Mouse (Mus musculus) hindbrain, postnatal 0 days (tissue): ENCODE data around the gene Klf15. TPM values are rescaled to one million over a fixed set of nuclear protein-coding genes. Genes with fewer than 3 reads are reported as not detected.

Source experiments
- ATAC-seq: fragments of 200-750 bp; cut with Nextera tagmentation; 2 replicates; pipeline ENCODE4 v1.8.0; 2017; ENCODE audit warnings: mild to moderate bottlenecking, moderate TSS enrichment, moderate library complexity
- DNase-seq: peaks from one replicate; pipeline ENCODE4 v3.0.0-alpha.2; 2015; ENCODE audit warnings: low spot score
- H3K27ac ChIP-seq: fragments of 300-500 bp; sonication (generic); 2 replicates; pipeline ENCODE4 v1.5.1; 2014; ENCODE audit warnings: mild to moderate bottlenecking
- H3K27me3 ChIP-seq: fragments of 300-500 bp; sonication (generic); 2 replicates; pipeline ENCODE4 v1.6.1; 2014; ENCODE audit warnings: low read length, mixed read lengths; ENCODE audit not compliant: insufficient read depth
- H3K36me3 ChIP-seq: fragments of 300-500 bp; sonication (generic); 2 replicates; pipeline ENCODE4 v1.6.1; 2014; ENCODE audit warnings: low read length, mixed read lengths; ENCODE audit not compliant: insufficient read depth
- H3K4me1 ChIP-seq: fragments of 300-500 bp; sonication (generic); 2 replicates; pipeline ENCODE4 v1.6.1; 2014; ENCODE audit warnings: antibody characterized with exemption, low read length, mixed read lengths; ENCODE audit not compliant: insufficient read depth
- H3K4me2 ChIP-seq: fragments of 300-500 bp; sonication (generic); 2 replicates; pipeline ENCODE4 v1.6.1; 2014; ENCODE audit warnings: low read depth, mild to moderate bottlenecking, low read length, moderate library complexity, mixed read lengths
- H3K4me3 ChIP-seq: fragments of 300-500 bp; sonication (generic); 2 replicates; pipeline ENCODE4 v1.5.1; 2014; ENCODE audit warnings: low read length
- H3K9ac ChIP-seq: fragments of 300-500 bp; sonication (generic); replicated peaks from 2 replicates; pipeline ENCODE4 v1.6.1; 2014; ENCODE audit warnings: mild to moderate bottlenecking, low read length, moderate library complexity, mixed read lengths
- H3K9me3 ChIP-seq: fragments of 300-500 bp; sonication (generic); 2 replicates; pipeline ENCODE4 v1.6.1; 2016; ENCODE audit warnings: low read length, mixed read lengths
- CTCF ChIP-seq: IDR thresholded peaks from 2 replicates; pipeline ENCODE4 v1.5.1; 2016; ENCODE audit warnings: antibody characterized with exemption, control low read depth, low read depth
- WGBS: fragments of 180-500 bp; shearing (Covaris S2); extraction: QIAGEN DNeasy Blood & Tissue Kit; methylation state at CpG from one replicate; pipeline ENCODE4 v1.1.7; 2014; 5-methylcytosine and 5-hydroxymethylcytosine counted together
- polyA plus RNA-seq: library from polyadenylated mRNA; unstranded; fragments of >200 nt; fragmentation: Nextera tagmentation; extraction: Ambion mirVana; gene quantifications from 2 replicates; pipeline ENCODE4 v1.2.1, GENCODE M21; 2015
- total RNA-seq: library from RNA; depleted of rRNA; stranded (reverse); fragments of >200 nt; gene quantifications from 2 replicates; pipeline ENCODE4 v1.2.3, GENCODE M21; 2014

Gene Klf15
- total and polyA plus RNA-seq, 2 experiments from 2014 or later = 26.6 to 43.2 TPM

DNA sequence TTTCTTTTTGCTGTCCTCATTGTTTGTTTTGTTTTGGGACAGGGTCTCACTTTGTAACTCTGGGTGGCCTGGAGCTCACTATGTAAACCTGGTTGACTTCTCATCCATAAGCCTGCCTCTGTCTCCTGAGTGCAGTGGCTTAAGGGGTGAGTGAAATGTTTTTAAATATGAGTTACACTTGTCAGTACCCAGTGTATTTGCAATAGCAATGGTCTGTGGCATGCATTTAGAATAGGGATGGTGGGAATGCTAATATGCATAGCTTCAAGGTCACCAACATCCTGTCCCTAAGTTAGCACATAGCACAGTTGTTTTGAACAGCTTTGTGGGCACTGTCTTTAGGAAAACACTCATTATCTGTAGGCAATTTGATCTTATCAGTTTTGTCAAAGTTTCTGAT is 45.1 kb downstream of the Klf15 start:
- no peak for TF ChIP-seq CTCF
- no peak overlapping the region for H3K4me3 ChIP-seq

DNA sequence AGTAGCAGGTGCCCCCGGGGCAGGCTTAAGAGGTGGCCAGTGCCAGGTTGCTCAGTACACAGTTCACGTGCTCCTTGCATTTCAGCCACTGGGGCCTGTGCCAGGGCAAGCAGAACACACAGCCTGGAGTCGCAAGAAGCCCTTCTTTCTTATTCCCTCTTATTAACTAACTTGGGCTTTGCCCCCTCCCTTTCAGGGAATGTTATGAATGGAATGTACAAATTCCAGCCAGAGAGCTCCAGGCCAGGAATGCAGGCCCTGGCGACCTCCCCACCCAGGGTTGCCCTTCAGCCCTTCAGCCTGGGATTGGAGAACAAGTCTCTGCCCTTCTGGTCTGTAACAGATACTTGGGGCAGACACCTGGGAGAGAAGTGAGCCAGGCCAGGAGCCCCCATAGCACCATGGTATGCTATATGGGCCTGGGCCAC is 45.8 kb downstream of the Klf15 start:
- Histone ChIP-seq H3K4me3 (no peak overlapping the region), H3K4me2 (no peak overlapping the region), H3K36me3 (no peaks in the 10 kb centered on the region), H3K9me3 (no peaks in the 10 kb centered on the region), H3K27ac (peak overlapping the region; percentile 86), H3K9ac (no peak overlapping the region), H3K27me3 (no peaks in the 10 kb centered on the region), H3K4me1 (peaks cover 12% of the 10 kb centered on the region; the same call in 1 of the 2 replicates)
- DNase-seq (peak; percentile 58), ATAC-seq (peak; percentile 71)
- no peak for TF ChIP-seq CTCF
- 33% methylated on average over 4 of the region's 4 CpGs for WGBS

More for the DNA sequence above, 45.1 kb downstream of the Klf15 start:
- Histone ChIP-seq H3K9ac (no peak overlapping the region), H3K27me3 (no peaks in the 10 kb centered on the region), H3K36me3 (no peaks in the 10 kb centered on the region), H3K27ac (peak overlapping the region; percentile 86), H3K9me3 (no peaks in the 10 kb centered on the region), H3K4me2 (peak overlapping the region; percentile 8; the same call in 1 of the 2 replicates), H3K4me1 (peaks cover 12% of the 10 kb centered on the region; the same call in 1 of the 2 replicates)
- ATAC-seq = no peak
- no peak for DNase-seq

DNA sequence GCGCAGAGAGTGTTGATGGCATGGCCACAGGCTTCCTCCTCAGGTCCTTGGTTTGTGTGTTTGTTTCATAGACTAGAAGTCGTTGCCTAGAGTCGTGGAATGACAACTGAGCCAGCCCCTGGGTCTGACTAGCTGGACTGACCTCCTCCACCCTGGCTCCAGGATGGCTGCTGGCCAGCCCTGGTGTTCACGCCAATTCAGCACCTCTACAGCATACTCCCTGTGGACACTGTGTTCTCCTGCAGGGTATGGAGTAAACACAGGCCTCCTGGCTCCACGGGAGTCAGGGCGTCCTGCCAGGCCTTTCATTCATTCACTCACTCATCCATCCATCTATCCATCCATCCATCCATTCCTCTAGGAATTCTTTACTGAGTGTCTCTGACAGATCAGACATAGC is 46.7 kb downstream of the Klf15 start:
- Histone ChIP-seq H3K4me3 (no peak overlapping the region), H3K36me3 (no peaks in the 10 kb centered on the region), H3K9me3 (no peaks in the 10 kb centered on the region), H3K4me2 (no peak overlapping the region), H3K27me3 (no peaks in the 10 kb centered on the region), H3K27ac (peak overlapping the region; percentile 86), H3K9ac (no peak overlapping the region), H3K4me1 (peaks cover 12% of the 10 kb centered on the region; the same call in 1 of the 2 replicates)
- ATAC-seq (peak; percentile 56; the same call in 1 of the 2 replicates), DNase-seq (peak; percentile 48)
- 48% methylated on average over 6 of the region's 6 CpGs for WGBS
- TF ChIP-seq CTCF = 0 out of 2 replicates have a peak, but pooled peaks have one; percentile 4

DNA sequence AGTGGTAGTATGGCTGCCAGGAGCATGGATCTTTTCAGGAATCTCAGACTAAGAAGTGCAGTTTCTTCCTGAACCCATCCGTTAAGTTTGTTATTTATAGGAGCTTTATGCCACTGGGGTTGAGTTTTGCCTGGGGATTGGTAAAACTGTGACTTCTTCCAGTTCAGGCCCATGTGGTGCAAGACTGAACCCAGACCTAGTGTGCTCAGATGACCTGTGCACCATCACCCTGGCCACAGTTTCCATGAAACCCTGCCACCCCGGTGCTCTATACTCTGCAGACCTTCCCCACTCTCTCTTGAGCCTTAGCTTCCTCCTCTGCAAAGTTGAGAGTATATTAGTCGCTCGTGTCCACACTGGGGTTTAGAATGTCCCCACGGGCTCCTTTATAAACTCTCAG is 50.0 kb downstream of the Klf15 start:
- WGBS = 93% methylated on average over 5 of the region's 5 CpGs
- no peak overlapping the region for H3K9ac ChIP-seq
- no peaks in the 10 kb centered on the region for H3K27me3 ChIP-seq
- no peak overlapping the region for H3K27ac ChIP-seq
- H3K4me3 ChIP-seq = no peak overlapping the region
- H3K4me2 ChIP-seq = no peak overlapping the region
- TF ChIP-seq CTCF = no peak
- H3K4me1 ChIP-seq = peaks cover 8% of the 10 kb centered on the region; the same call in 1 of the 2 replicates
- ATAC-seq = no peak
- H3K36me3 ChIP-seq = no peaks in the 10 kb centered on the region
- no peak for DNase-seq
- no peaks in the 10 kb centered on the region for H3K9me3 ChIP-seq

DNA sequence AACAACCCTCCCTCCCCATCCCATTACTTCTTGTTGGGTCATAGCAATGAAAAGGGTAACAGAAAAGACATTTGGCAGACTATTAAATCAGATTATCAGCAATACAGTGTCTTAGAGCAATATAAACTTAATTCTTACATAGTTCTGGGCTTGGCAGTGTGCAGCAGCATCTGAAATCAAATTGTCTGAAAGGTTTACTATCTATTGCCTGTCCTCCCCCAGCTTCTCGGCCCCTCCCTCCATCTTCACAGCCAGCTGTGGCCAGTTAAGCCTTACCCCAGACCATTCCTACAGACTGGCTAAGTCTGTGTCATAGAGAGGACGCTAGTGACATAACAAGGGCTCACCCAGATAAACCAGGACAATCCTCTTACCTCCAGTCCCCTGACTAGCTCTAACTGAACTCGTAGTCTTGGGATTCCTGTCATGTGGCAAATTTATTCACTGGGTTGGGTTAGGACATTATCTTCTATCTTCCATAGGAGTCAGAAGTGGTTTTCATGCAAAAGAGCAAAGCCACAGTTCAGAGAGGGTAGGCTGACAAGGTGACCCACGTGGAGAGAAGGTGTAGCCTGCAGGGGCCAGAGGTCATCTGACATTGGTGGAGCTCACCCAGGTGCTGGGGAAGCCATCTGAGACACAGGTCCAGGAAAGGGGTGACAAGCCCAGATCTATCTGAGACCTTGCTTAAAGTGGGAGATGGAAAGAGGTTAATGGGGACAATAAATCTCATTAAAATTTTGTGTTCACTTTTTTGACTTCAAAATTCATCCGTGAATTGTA is 50.9 kb downstream of the Klf15 start:
- no peak for TF ChIP-seq CTCF
- Histone ChIP-seq H3K9me3 (no peaks in the 10 kb centered on the region), H3K27ac (no peak overlapping the region), H3K36me3 (no peaks in the 10 kb centered on the region), H3K27me3 (no peaks in the 10 kb centered on the region), H3K4me2 (no peak overlapping the region), H3K4me3 (no peak overlapping the region), H3K4me1 (peaks cover 8% of the 10 kb centered on the region; the same call in 1 of the 2 replicates), H3K9ac (no peak overlapping the region)
- DNase-seq = no peak
- 87% methylated on average over 5 of the region's 5 CpGs for WGBS
- ATAC-seq = no peak

DNA sequence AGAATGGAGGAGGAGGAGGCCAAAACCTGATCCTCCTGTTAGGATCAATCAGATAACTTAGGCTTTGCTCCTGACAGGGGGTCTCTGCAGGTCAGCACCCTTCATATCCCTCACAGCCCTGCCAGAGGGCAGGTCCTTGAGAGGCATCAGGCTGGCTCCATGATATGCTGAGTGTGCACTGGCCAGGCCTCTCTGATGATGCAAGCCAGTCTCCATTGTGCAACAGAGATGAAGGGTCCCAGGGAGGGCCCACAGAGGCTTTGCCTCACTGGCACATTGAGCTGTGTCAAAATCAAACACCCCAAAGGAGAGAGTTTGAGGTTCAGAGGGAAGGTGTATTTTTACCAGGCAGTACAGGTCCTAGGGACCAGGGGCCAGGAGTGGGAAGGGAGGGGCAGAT is 52.0 kb downstream of the Klf15 start:
- Histone ChIP-seq H3K27ac (no peak overlapping the region), H3K9me3 (no peaks in the 10 kb centered on the region), H3K9ac (no peak overlapping the region), H3K4me2 (no peak overlapping the region), H3K27me3 (no peaks in the 10 kb centered on the region), H3K36me3 (no peaks in the 10 kb centered on the region), H3K4me3 (no peak overlapping the region), H3K4me1 (no peaks in the 10 kb centered on the region)
- TF ChIP-seq CTCF = no peak
- DNase-seq = no peak
- no peak for ATAC-seq

DNA sequence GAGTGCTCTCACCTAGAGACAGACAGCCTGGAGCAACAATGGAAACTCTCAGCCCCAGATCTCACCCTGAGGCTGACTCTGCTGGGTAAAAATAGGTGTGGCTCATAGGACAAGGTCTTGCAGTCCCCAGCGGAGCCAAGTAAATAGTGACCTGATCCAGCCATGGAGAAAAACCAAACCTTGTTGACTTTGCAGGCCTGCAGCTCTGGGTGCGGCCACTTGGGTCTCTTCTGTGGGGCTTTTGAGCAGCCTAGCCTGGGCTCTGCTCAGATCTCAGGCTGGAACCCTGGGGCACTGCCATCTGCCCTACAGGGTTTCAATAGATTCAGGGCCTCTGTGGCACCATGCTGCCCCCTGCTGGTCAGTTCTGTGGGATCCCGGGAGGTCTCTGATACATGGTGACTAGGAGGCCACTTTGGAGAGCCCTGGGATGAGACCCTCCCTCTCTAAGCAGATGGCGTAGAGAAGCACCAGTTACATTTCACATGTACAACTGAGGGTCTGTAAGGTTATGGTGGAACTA is 52.6 kb downstream of the Klf15 start:
- TF ChIP-seq CTCF = peak; percentile 87
- Histone ChIP-seq H3K27me3 (no peaks in the 10 kb centered on the region), H3K4me1 (no peaks in the 10 kb centered on the region), H3K9me3 (no peaks in the 10 kb centered on the region), H3K9ac (no peak overlapping the region), H3K27ac (no peak overlapping the region), H3K4me3 (no peak overlapping the region), H3K36me3 (no peaks in the 10 kb centered on the region), H3K4me2 (no peak overlapping the region)
- ATAC-seq (peak; percentile 85), DNase-seq (peak; percentile 85)
- 40% methylated on average over 4 of the region's 4 CpGs for WGBS
